Mouse (Mus musculus): Measurements from ENCODE around the gene Disp2. TPM values are rescaled to one million over a fixed set of nuclear protein-coding genes. Genes with fewer than 3 reads are reported as not detected.
A peak's percentile ranks its signal among the peaks of the same experiment; 100 is the strongest.

The Disp2 gene
- polyA plus RNA-seq, 1 experiment, result 227 TPM

DNA sequence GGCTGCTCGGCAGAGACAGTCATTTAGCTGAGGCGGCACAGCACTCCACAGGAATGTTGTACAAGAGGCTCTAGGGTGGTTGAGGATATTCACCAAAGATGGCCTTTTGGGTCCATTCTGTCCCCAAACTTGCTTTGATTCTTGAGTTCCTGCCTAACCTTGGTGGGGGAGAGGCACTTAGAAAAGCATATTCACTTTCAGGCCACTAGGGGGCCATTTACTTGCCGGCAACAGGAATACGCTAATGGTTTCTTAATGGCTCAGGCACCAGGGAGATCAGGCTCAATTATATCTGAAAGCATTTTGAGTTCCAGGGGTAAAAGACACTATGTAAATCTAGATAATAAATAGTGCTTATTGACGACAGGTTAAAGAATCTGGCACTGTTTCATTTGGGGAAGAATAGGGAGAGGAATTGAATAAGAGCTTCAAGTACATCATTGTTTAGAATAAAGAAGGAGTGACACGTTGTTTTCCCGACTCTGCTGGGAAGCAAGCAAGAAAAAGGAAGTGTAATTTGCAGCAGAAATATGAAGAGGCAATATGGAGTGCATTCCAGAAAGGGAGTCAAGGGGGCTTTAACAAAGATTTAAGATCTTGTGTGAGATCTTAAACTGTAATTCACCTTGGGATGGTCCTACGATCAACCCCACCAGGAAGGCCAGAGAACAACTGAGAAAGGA lies 36.1 kb upstream of the Disp2 start:
- Histone ChIP-seq H3K27me3 (ENCODE audit: control insufficient read depth, insufficient read depth, low read length) (no peaks in the 10 kb centered on the region), H3K4me1 (ENCODE audit: control insufficient read depth, insufficient read depth, low read length) (0 out of 2 replicates have a peak, but pooled peaks cover 5% of the 10 kb centered on the region), H3K27ac (ENCODE audit: insufficient read depth, low read length) (no peak overlapping the region), H3K4me3 (replicated peaks; ENCODE audit: insufficient read depth, low read depth, low read length) (no peak overlapping the region)
- peak; percentile 43 to 68 for DNase-seq
- 36% methylated on average over 8 of the region's 8 CpGs for WGBS
- TF ChIP-seq CTCF (IDR thresholded peaks at IDR 0.05; ENCODE audit: borderline replicate concordance, insufficient read depth, low read depth, low read length) (peak; percentile 64; the same call in 1 of the 2 replicates), POLR2A (IDR thresholded peaks at IDR 0.05; ENCODE audit: borderline replicate concordance, insufficient read depth, low read length) (no peak)

DNA sequence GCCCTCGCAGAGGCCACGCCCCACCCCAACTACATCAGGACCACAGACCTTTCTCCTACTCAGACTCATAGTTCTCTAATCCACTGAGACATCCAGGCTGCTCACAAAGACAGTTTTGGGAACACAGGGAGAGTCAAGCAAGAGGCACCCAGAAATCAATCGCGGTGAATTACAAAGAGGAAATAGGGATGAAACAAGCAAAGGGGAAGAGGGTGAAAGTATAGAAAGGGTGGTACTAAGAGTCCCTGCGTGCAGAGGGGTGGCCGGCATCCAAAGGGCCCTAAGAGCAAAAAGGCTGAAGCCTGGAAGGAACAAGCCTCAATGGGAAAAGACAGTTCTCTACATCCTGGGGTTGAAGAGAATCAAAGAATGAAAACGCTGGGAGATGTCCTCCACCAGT lies 34.9 kb upstream of the Disp2 start:
- TF ChIP-seq CTCF (IDR thresholded peaks at IDR 0.05; ENCODE audit: borderline replicate concordance, insufficient read depth, low read depth, low read length), result no peak
- no peak for TF ChIP-seq POLR2A (IDR thresholded peaks at IDR 0.05; ENCODE audit: borderline replicate concordance, insufficient read depth, low read length)
- H3K4me1 ChIP-seq (ENCODE audit: control insufficient read depth, insufficient read depth, low read length), result peaks cover 11% of the 10 kb centered on the region; the same call in 1 of the 2 replicates
- H3K4me3 ChIP-seq (replicated peaks; ENCODE audit: insufficient read depth, low read depth, low read length), result no peak overlapping the region
- DNase-seq, result no peak
- 36% methylated on average over 7 of the region's 7 CpGs for WGBS
- H3K27ac ChIP-seq (ENCODE audit: insufficient read depth, low read length), result no peak overlapping the region
- H3K27me3 ChIP-seq (ENCODE audit: control insufficient read depth, insufficient read depth, low read length), result no peaks in the 10 kb centered on the region

GRCm38 (mm10) chr2:118745232-118745884 lies 34.2 kb upstream of the Disp2 start, which contains the start of gene Inafm2:
TSS of gene Inafm2 (plus strand) at chr2:118745758.
- Histone ChIP-seq H3K27ac (ENCODE audit: insufficient read depth, low read length) (peak within 1 kb of the TSS; percentile 58), H3K27me3 (ENCODE audit: control insufficient read depth, insufficient read depth, low read length) (no peaks in the 10 kb centered on the region), H3K4me1 (ENCODE audit: control insufficient read depth, insufficient read depth, low read length) (peaks cover 14% of the 10 kb centered on the region), H3K4me3 (replicated peaks; ENCODE audit: insufficient read depth, low read depth, low read length) (peak within 1 kb of the TSS; percentile 97)
- peak; percentile 91 to 93 for DNase-seq
- TF ChIP-seq POLR2A (IDR thresholded peaks at IDR 0.05; ENCODE audit: borderline replicate concordance, insufficient read depth, low read length) (peak; percentile 52), CTCF (IDR thresholded peaks at IDR 0.05; ENCODE audit: borderline replicate concordance, insufficient read depth, low read depth, low read length) (no peak)
- under 1% methylated on average over 57 of the region's 57 CpGs for WGBS

- DNase-seq, result peak; percentile 62 to 63
- no peaks in the 10 kb centered on the region for H3K27me3 ChIP-seq (ENCODE audit: control insufficient read depth, insufficient read depth, low read length)
- WGBS, result under 1% methylated on average over 108 of the region's 113 CpGs
- peak overlapping the region; percentile 58 for H3K27ac ChIP-seq (ENCODE audit: insufficient read depth, low read length)
- peak overlapping the region; percentile 97 for H3K4me3 ChIP-seq (replicated peaks; ENCODE audit: insufficient read depth, low read depth, low read length)
- TF ChIP-seq POLR2A (IDR thresholded peaks at IDR 0.05; ENCODE audit: borderline replicate concordance, insufficient read depth, low read length), result no peak
- no peak for TF ChIP-seq CTCF (IDR thresholded peaks at IDR 0.05; ENCODE audit: borderline replicate concordance, insufficient read depth, low read depth, low read length)
- H3K4me1 ChIP-seq (ENCODE audit: control insufficient read depth, insufficient read depth, low read length), result peaks cover 16% of the 10 kb centered on the region
These were observed 33.3 kb upstream of the Disp2 start for GRCm38 (mm10) chr2:118745915-118746901.

- peaks cover 19% of the 10 kb centered on the region for H3K4me1 ChIP-seq (ENCODE audit: control insufficient read depth, insufficient read depth, low read length)
- TF ChIP-seq CTCF (IDR thresholded peaks at IDR 0.05; ENCODE audit: borderline replicate concordance, insufficient read depth, low read depth, low read length) (no peak), POLR2A (IDR thresholded peaks at IDR 0.05; ENCODE audit: borderline replicate concordance, insufficient read depth, low read length) (no peak)
- 17% methylated on average over 10 of the region's 10 CpGs for WGBS
- no peaks in the 10 kb centered on the region for H3K27me3 ChIP-seq (ENCODE audit: control insufficient read depth, insufficient read depth, low read length)
- H3K27ac ChIP-seq (ENCODE audit: insufficient read depth, low read length), result no peak overlapping the region
- peak; percentile 54 for DNase-seq
- H3K4me3 ChIP-seq (replicated peaks; ENCODE audit: insufficient read depth, low read depth, low read length), result peak overlapping the region; percentile 97
These were observed 32.1 kb upstream of the Disp2 start for GRCm38 (mm10) chr2:118747301-118747960.

DNA sequence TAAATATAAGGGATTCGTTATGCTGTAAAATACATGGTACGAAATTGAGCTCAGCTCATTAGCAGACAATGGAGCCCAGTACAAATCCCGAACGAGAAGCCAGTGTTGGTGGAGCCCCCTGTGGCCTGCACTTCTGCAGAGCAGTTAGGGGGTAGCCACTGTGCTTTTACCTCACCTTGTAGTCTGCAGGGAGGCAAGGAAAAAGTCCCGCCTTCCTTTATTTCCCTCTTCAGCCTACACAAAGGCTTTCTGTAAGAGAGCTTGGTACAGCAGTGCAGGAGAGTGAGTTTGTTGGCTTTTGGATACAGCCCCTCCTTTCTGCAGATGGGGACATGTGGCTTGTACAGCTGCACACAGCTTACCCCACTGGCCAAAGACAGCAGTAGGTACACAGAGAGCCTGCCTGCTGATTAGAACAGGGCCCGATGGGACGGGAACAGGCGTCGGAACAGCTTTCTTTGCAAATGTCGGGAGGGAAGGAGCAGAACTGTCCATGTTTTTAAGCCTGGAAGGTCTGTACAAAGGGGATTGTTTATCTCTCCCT lies 30.1 kb upstream of the Disp2 start:
- no peak overlapping the region for H3K4me3 ChIP-seq (replicated peaks; ENCODE audit: insufficient read depth, low read depth, low read length)
- TF ChIP-seq CTCF (IDR thresholded peaks at IDR 0.05; ENCODE audit: borderline replicate concordance, insufficient read depth, low read depth, low read length) (no peak), POLR2A (IDR thresholded peaks at IDR 0.05; ENCODE audit: borderline replicate concordance, insufficient read depth, low read length) (no peak)
- no peak for DNase-seq
- no peaks in the 10 kb centered on the region for H3K27me3 ChIP-seq (ENCODE audit: control insufficient read depth, insufficient read depth, low read length)
- WGBS, result 59% methylated on average over 10 of the region's 10 CpGs
- H3K4me1 ChIP-seq (ENCODE audit: control insufficient read depth, insufficient read depth, low read length), result peaks cover 20% of the 10 kb centered on the region
- no peak overlapping the region; the same call in none of the 2 replicates for H3K27ac ChIP-seq (ENCODE audit: insufficient read depth, low read length)

Measured in cerebellum, adult 2 months (tissue).